Mouse (Mus musculus) spleen, adult 2 months (tissue): Measurements from ENCODE around the gene Sertad2. TPM values are rescaled to one million over a fixed set of nuclear protein-coding genes. Genes with fewer than 3 reads are reported as not detected.
A peak's percentile ranks its signal among the peaks of the same experiment; 100 is the strongest.

ENCODE experiments used
- DNase-seq, 2 experiments: peaks; one replicate each; pipeline versions ENCODE4 v3.0.0 to v3.0.0-alpha.2; 2012 to 2021; ENCODE audit warnings: low spot score in 2 of 2, low read depth in 1 of 2
- H3K27ac ChIP-seq: fragments of 200-500 bp; 2 replicates; pipeline ENCODE4 v1.5.1; 2012; ENCODE audit warnings: low read length, inconsistent platforms; ENCODE audit not compliant: insufficient read depth
- H3K27me3 ChIP-seq: fragments of 200-500 bp; 2 replicates; pipeline ENCODE4 v1.6.1; 2012; ENCODE audit warnings: mild to moderate bottlenecking, moderate library complexity, low read length, inconsistent platforms; ENCODE audit not compliant: control insufficient read depth, insufficient read depth
- H3K36me3 ChIP-seq: fragments of 200-500 bp; 2 replicates; pipeline ENCODE4 v1.6.1; 2012; ENCODE audit warnings: mild to moderate bottlenecking, low read length, inconsistent platforms; ENCODE audit not compliant: control insufficient read depth, insufficient read depth
- H3K4me1 ChIP-seq: fragments of 200-500 bp; 2 replicates; pipeline ENCODE4 v1.6.1; 2011; ENCODE audit warnings: inconsistent platforms; ENCODE audit not compliant: control insufficient read depth, insufficient read depth, insufficient read length
- H3K4me3 ChIP-seq: fragments of 200-500 bp; 2 replicates; pipeline ENCODE4 v1.5.1; 2011; ENCODE audit warnings: mild to moderate bottlenecking, inconsistent platforms; ENCODE audit not compliant: insufficient read depth, insufficient read length; ENCODE audit errors: extremely low read depth
- CTCF ChIP-seq: fragments of 200-500 bp; IDR thresholded peaks from 2 replicates; pipeline ENCODE4 v1.5.1; 2011; ENCODE audit warnings: mild to moderate bottlenecking, inconsistent platforms; ENCODE audit not compliant: insufficient read depth, insufficient read length, insufficient replicate concordance; ENCODE audit errors: extremely low read depth
- POLR2A ChIP-seq: fragments of 200-500 bp; IDR thresholded peaks from 2 replicates; pipeline ENCODE4 v1.6.1; 2011; ENCODE audit warnings: low read depth, low read length, inconsistent platforms
- WGBS: fragments of 180-500 bp; shearing (Covaris S2); methylation state at CpG from one replicate; pipeline ENCODE4 v1.1.7; 2018; 5-methylcytosine and 5-hydroxymethylcytosine counted together
- polyA plus RNA-seq: library from polyadenylated mRNA; depleted of rRNA; stranded (reverse); fragments of >200 nt; gene quantifications from 2 replicates; pipeline ENCODE4 v1.2.3, GENCODE M21; 2012

Sertad2 gene
- polyA plus RNA-seq, 1 experiment: 22.3 TPM

- Histone ChIP-seq H3K4me3 (no peak overlapping the region), H3K36me3 (no peaks in the 10 kb centered on the region), H3K27ac (no peak overlapping the region), H3K4me1 (no peaks in the 10 kb centered on the region), H3K27me3 (no peaks in the 10 kb centered on the region)
- 93% methylated on average over 24 of the region's 24 CpGs for WGBS
- no peak for DNase-seq
- TF ChIP-seq POLR2A: no peak
- TF ChIP-seq CTCF: no peak
These were observed 60.2 kb downstream of the Sertad2 start for GRCm38 (mm10) chr11:20603066-20603812.

- TF ChIP-seq POLR2A (no peak), CTCF (no peak)
- H3K4me1 ChIP-seq: no peaks in the 10 kb centered on the region
- H3K36me3 ChIP-seq: no peaks in the 10 kb centered on the region
- 96% methylated on average over 4 of the region's 4 CpGs for WGBS
- DNase-seq: no peak
- H3K27ac ChIP-seq: no peak overlapping the region
- H3K4me3 ChIP-seq: no peak overlapping the region
- no peaks in the 10 kb centered on the region for H3K27me3 ChIP-seq
These were observed 61.1 kb downstream of the Sertad2 start for GRCm38 (mm10) chr11:20604119-20604518.

GRCm38 (mm10) chr11:20605613-20606012, 62.6 kb downstream of the Sertad2 start:
- Histone ChIP-seq H3K4me1 (no peaks in the 10 kb centered on the region), H3K36me3 (no peaks in the 10 kb centered on the region), H3K27ac (no peak overlapping the region), H3K27me3 (no peaks in the 10 kb centered on the region), H3K4me3 (no peak overlapping the region)
- DNase-seq: no peak
- no peak for TF ChIP-seq POLR2A
- no peak for TF ChIP-seq CTCF
- 88% methylated on average over 7 of the region's 7 CpGs for WGBS

GRCm38 (mm10) chr11:20608442-20608841, 65.4 kb downstream of the Sertad2 start:
- H3K4me3 ChIP-seq: no peak overlapping the region

GRCm38 (mm10) chr11:20613223-20613622, 70.2 kb downstream of the Sertad2 start:
- Histone ChIP-seq H3K36me3 (no peaks in the 10 kb centered on the region), H3K4me3 (no peak overlapping the region), H3K27me3 (no peaks in the 10 kb centered on the region), H3K27ac (no peak overlapping the region), H3K4me1 (peaks cover 6% of the 10 kb centered on the region)
- 92% methylated on average over 4 of the region's 4 CpGs for WGBS
- TF ChIP-seq CTCF (no peak), POLR2A (no peak)
- DNase-seq: no peak

More at GRCm38 (mm10) chr11:20608442-20608841, 65.4 kb downstream of the Sertad2 start:
- Histone ChIP-seq H3K27me3 (no peaks in the 10 kb centered on the region), H3K27ac (no peak overlapping the region), H3K4me1 (no peaks in the 10 kb centered on the region), H3K36me3 (no peaks in the 10 kb centered on the region)
- 85% methylated on average over 11 of the region's 11 CpGs for WGBS
- no peak for DNase-seq
- TF ChIP-seq POLR2A (no peak), CTCF (no peak)

GRCm38 (mm10) chr11:20616103-20616502, 73.0 kb downstream of the Sertad2 start:
- Histone ChIP-seq H3K4me1 (peaks cover 6% of the 10 kb centered on the region), H3K27ac (peak overlapping the region; percentile 54; the same call in 1 of the 2 replicates), H3K27me3 (no peaks in the 10 kb centered on the region), H3K36me3 (no peaks in the 10 kb centered on the region), H3K4me3 (no peak overlapping the region)
- no peak for DNase-seq
- 43% methylated on average over 3 of the region's 3 CpGs for WGBS
- TF ChIP-seq CTCF (no peak), POLR2A (no peak)

- no peak overlapping the region for H3K4me3 ChIP-seq
- 92% methylated on average over 2 of the region's 2 CpGs for WGBS
- H3K27ac ChIP-seq: no peak overlapping the region
- no peaks in the 10 kb centered on the region; the same call in 1 of the 2 replicates for H3K4me1 ChIP-seq
- no peaks in the 10 kb centered on the region for H3K27me3 ChIP-seq
- DNase-seq: no peak
- TF ChIP-seq CTCF (no peak), POLR2A (no peak)
- no peaks in the 10 kb centered on the region for H3K36me3 ChIP-seq
These were observed 84.1 kb downstream of the Sertad2 start for GRCm38 (mm10) chr11:20627146-20627545.
